Mouse (Mus musculus) cerebellum, adult 18-20 months (tissue): ENCODE results near the gene Pgls.

Source experiments
- DNase-seq, 2 experiments: peaks; one replicate each; pipeline ENCODE4 v3.0.0; 2021

The Pgls gene

DNA sequence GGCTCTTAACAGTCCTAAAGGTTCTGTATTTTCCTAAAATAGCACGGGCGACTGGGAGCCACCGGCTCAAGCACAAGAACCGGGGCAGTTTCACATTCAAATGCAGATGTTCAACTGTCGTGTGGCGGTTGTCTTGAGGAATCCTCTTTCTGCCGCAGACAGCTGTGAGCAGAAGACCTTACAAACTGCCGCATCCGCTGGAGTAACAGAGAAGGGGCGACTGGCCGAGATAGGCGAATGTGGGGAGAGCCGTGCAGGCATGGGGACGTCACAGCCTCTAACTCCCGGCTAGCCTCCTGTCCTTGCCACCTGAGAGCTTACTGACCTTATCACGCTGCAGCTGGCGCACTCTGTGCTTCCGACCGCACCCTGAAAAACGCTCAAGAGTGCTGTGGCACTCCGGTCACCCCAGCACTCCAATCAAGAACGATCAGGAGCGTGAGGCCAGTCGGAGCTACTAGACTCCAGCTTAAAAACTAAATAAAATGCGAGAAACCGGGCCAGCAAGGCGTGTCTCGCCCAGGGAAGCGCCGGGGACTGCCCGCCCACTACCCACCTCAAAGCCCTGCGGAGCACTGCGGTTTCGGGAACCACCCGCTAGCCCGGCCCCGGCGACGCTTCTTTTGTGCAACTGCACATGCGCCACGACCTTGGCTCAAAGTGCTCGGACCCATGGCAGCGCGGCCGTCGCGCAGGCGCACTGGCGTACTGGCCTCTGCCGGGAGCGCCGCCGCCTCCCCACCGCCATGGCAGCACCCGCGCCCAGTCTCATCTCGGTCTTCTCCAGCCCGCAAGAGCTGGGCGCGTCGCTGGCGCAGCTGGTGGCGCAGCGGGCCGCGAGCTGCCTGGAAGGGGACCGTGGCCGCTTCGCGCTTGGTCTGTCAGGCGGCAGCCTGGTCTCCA is at the start of gene Pgls:
Gene Pgls, plus strand, starts transcription at position 706 of the 903 bp plus-strand sequence.
- peak; percentile 96 to 99 for DNase-seq

DNA sequence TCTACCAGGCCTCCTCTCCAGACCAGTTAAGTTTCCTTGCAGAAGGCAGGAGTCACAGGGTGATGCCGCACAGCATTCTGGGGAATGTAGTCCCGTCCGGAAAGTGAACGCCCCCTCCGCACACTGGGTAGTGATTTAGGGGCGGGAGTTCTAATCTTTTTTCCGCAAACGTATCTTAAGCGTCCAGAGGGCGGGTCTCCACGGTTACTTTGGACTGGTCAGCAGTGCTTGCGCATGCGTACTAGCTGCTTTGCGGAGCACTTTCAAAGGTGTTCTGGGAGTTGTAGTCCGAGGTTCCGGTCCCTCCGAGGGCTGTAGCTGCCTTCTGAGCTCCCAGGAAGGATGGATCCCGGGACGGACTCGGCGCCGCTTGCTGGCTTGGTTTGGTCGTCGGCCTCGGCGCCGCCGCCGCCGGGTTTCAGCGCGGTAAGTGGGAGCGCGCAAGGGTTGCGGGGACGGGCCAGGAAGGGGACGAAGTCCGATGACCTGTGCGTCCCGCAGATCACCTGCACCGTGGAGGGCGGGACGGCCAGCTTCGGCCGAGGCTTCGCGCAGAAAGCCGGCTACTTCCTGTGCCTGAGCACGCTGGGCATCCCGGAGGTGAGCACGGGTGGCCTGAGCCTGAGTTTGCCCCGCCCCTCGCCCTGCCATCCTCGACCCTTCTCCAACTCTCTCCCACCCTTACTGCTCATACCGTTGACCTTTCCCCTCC is 49.2 kb upstream of the Pgls start, which contains the start of gene Mvb12a:
Gene Mvb12a, plus strand, starts transcription at position 291 of the 712 bp plus-strand sequence.
- peak; percentile 94 to 99 for DNase-seq

DNA sequence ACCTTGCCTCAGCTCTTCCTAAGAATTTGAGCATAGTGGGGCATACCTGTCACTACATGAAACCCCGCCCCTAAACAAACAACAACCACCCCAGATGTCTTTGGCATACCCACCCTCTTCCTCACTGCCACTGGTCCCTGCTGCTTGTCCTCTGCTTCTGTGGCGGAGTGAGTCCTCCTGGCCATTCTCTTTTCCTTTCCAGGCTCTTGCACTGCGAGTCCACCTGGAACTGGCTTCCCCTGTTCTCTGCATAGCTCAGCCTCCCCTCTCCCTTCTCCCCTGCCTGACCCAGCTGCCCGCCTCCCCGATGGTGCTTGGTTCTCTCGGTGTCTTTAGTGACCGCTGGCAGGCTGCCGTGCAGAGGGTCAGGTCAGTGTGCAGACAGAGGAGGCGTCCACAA is 48.2 kb upstream of the Pgls start:
- DNase-seq: no peak

DNA sequence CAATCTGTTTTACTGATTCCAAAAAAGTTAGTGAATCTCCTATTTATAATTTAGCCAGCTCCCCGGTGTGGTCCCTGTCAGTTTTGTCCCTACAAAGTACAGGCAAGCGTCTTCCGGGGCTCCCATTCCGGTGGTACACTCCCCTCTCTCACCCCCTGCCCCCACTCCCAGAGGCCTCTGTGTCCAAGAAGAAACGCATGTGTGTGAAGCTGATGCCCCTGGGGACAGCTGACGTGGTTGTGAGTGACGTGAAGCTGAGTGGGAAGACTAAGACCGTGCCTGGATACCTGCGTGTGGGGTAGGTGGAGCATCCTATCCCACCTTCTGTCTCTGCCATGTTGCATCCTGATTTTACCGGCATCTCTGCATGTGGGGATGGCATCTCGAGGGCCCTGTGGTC is 46.9 kb upstream of the Pgls start:
- no peak for DNase-seq

DNA sequence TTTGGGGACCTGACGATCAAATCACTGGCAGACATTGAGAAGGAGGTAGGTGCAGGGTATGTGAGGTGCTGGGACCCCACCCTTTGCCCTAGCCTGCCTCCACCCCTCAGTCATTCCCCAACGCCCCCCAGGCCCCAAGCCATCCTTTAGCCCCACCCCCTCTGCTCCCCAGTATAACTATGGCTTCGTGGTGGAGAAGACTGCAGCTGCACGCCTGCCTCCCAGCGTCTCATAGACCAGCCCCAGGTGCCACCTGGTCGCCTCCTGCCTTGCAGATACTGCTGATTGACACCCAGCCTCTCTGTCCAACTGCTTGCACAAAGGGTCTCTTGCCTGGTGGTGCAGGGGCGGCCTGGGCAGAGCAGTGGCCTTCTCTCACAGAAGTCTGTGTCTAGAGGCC is 44.4 kb upstream of the Pgls start:
- DNase-seq: no peak

DNA sequence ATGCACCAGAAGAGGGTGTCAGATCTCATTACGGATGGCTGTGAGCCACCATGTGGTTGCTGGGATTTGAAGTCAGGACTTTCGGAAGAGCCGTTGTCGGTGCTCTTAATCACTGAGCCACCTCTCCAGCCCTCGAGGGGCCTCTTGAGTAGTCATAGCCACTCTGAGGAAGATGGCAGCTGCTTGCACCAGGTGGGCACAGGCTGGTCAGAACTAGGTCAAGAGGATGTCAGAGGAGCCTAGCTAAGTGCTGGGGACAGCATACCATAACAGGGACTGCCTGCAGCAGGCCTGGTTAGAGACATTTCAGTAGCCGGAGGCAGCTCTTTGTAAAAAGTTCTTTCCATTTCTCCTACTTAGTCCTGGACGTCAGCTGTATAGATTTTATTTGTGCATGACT is 41.2 kb upstream of the Pgls start:
- DNase-seq: no peak

DNA sequence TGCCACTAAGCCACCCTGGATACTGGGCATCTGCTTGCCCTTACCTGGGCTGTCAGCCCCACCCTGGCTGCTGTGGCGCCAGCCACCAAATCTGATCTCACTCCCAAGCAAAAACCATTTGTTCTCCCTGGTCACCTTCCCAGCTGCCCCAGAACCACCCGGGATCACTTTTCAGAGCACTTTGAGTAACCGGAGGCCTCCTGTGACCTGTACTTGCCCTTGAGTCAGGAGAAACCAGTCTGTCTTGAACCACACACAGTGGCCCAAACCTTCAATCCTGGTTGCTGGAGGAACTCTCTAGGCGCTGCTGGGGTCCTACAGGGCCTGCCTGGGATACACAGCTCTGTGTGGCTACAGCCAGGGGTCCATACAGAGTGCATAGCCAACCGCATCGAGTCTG is 39.2 kb upstream of the Pgls start:
- no peak for DNase-seq

DNA sequence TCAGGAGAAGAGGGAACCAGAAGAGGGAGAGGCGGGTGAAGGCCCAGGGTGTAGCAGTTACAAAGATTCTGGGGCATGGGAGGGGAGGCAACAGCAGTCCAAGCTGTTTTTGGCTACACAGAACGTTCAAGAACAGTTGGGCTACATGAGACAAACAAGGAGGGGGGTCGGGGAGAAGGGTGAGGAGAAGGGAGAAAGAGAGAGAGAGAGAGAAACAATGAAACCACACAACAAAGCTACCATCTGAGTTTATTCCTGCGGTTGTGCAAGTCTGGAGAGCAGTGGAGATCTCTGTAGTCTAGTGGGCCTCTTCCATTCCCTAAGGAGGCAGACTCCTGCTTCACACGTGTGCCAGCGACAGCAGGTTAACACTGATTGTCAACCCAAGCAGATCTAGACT is 38.0 kb upstream of the Pgls start:
- no peak for DNase-seq

DNA sequence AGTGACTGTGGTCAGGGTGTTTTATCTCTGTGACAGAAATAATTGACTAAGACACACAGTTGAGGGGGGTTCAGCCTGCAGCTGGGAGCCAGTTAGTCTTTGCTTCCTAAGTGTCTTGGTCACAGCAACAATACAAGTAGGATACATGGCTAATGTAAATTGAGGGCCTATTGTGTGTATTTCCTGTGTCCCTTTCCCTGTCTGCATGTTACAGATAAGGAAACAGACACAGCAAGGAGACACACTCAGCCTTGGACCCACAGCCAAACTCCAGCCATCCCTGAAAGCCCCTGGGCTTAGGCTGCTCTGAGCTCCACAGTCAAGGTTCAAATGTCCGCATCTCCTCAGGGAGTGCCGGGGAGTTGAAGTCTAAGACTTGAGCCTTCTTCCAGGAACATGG is 37.3 kb upstream of the Pgls start:
- DNase-seq: no peak

DNA sequence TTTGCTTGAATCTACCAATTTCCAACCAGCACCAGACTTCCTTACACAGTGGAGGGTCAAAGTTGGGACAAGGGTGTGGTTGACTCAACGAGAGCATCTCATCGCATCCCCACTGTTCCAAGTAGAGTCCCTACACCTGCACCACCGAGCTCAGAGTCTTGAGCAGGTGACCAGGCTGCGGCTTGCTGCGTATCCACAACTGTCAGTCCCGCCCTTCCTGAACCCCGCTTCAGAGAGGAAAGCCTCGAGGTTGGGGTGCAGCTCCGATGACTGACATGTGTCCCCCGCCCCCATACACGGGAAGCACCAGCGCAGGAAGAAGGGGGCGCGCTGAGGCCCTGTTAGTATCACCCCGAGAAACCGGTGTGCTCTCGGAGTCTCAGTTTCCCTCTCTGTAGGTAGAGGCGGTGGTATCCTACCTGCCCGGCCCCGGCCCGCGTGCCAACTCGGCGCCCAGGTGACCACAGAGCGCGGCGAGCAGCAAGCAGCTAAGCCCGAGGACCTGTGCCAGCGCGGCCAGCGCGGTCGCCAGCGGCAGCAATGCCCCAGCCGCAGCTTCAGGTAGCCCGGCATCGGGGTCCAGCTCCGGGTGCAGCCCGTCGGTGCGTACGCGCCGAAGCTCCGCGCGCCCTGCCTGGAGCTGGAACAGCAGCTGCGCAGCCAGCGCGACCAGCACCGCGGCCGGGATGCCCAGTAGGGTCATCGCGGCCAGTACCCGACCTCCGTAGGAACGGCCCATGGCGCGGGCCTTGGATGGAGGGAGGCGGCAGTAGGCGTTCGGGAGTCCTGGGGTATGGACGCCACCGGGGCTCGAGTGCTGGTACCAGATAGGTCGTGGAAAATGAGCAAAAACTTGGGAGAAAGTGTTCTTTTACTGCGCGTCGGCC is 33.7 kb upstream of the Pgls start, which contains the start of gene Tmem221:
Gene Tmem221, minus strand, starts transcription at position 801 of the 887 bp plus-strand sequence.
- no peak for DNase-seq

DNA sequence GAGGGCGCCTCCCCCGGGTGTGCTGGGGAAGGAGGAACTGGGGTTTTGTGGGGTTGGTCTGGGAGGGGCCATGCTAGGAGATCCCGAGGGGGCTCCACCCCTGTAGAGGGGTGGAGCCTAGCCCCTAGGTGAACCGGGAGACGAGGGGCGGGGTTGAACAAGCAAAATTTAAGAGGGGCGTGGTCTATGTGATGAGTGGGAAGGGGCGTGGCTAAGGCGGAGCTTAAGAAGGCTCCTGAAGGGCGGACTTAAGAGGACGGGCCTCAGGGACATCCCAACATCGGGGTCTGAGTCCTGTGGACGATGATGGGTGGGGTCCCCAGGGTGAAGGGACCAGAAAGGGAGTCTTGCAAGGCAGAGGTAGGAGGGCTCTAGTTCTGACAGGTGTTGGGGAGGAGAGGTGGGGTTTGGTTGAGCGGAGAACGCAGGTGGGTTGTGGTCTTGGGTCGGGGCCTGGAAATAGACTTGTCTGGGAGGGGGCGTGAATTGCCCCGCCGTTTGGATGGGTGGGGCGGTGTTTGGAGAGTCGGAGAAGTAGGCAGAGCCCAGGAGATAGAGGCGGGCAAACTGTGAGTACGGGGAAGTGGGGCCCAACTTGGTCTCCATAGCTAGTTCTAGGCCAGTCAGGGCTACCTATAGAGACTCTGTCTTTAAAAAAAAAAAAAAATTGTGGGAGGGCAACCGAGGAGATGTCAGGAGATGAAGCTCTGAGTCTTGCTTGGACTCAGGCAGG is 32.9 kb upstream of the Pgls start:
- peak in 1 of 2 experiments; percentile 26 for DNase-seq

DNA sequence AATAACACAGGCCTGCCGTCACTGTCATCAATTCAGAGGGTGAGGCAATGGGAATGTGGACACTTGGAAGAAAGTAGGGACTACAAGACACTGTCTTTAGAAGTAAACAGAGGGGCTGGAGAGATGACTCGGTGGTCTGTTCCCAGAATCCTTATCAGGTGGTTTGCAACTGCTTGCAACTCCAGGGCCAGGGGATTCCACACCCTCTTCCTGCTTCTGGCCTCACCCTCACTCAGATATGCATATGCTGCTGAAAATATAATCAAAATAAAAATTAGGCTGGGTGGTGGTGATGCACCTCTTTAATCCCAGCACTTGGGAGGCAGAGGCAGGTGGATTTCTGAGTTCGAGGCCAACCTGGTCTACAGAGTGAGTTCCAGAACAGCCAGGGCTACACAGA is 31.9 kb upstream of the Pgls start:
- DNase-seq: no peak

DNA sequence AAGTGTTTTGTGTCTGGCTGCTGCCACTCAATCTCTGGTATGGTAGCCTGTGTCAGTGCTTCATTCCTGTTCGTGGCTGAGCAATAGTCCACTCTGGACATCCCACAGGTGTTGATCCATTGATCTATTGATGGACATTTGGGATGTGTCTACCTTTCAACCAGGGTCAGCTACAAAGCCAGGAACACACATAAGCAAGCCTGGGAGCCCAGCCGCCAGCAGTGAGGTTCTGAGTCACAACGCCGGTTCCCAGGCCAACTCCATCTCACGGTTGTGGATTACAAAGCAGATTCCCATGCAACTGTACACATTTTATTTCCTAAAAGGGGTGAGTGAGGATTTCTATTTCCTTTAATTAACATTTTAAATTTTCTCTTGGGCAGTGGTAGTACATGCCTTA is 31.2 kb upstream of the Pgls start:
- DNase-seq: no peak

DNA sequence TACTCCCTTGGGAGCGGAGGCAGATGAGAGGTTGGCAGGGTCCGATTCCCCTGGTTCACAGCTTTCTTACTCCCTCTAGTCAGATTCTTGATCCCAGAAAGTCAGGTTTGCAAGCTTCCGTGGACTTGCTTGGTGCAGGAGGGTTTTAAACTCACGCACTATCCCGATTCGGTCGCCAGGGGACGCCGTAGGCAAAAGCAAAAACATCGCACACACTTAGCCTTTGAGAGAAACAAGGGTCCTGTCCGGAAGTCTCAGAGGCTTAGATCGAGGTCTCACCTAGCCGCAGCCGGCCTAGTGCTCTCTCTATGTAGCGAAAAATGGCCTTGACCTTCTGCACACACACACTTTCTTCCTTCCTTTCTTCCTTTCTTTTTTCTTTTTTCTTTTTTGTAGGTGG is 30.6 kb upstream of the Pgls start:
- peak; percentile 49 to 73 for DNase-seq

DNA sequence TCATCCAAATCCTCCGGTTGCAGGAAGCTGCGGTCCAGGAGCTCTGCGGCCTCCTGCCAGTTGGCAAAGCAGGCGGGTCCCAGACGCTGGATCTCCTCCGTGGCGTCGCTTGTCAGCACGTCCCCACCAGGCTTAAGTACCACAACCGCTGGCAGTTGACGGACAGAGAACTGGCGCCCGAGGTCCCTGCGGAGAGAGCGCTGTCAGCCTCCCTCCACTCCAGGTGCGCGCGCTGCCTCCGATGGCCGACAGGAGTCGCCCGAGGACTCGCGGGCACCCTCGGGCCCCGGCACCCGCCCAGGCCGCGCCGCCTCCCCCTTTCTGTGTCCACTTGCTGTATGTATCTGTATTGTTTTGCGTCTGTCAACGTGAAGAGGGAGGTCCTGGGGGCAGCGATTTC is 29.2 kb upstream of the Pgls start:
- DNase-seq: peak; percentile 83 to 90

DNA sequence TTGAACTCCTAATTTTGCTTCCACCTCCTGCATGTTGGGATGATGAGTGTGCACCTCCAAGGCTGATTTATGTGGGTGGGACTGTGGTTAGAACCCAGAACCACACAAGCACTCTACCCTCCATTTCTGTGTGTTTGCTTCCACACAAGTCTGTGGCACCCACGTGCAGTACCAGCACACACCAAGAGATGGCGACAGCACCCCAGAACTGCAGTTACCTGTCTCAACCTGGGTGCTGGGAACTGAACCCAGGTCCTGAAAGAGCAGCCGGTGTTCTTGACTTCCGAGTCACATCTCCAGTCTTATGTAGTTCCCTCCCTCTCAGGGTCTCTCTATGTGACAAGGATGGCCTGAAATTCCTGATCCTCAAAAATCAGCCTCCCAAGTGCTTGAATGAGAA is 28.0 kb upstream of the Pgls start:
- DNase-seq: no peak

DNA sequence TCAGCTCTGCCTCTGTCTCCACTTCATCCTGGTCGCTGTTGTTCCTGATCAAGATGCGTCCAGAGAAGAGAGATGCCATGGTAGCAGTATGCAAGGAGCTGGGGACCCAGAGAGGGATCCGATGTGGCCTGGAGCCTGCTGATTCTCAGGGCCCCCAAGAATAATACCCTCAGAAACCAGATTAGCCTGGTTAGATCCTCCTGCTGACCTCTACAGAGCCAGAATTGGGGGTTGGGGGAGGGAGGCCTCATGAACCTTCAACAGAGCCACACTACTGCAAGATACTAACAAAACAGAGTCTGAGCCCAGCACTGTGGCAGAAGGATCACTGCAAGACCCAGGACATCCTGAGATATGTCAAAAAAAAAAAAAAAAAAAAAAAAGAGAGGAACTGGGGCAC is 25.5 kb upstream of the Pgls start, which contains the start of gene Nxnl1:
Gene Nxnl1, minus strand, starts transcription at position 101 of the 400 bp plus-strand sequence.
- DNase-seq: no peak

DNA sequence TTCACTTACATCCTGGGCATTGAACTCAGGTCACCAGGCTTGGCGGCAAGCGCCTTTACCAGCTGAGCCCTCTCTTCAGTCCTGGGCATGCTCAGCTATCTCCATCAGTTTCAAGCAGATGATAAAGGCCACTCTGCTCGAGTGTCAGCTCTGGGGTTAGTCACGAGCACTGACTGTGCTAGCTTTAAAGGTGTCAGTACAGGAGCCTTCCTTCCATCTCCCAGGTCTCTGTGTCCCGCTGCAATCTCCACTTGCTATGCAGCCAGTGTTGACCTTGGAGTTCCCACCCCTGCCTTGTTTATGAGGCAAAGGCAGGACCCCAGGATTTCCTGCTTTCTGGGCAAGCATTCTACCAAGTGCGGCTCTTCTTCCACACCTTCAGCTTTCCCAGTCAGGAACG is 24.4 kb upstream of the Pgls start:
- DNase-seq: no peak

DNA sequence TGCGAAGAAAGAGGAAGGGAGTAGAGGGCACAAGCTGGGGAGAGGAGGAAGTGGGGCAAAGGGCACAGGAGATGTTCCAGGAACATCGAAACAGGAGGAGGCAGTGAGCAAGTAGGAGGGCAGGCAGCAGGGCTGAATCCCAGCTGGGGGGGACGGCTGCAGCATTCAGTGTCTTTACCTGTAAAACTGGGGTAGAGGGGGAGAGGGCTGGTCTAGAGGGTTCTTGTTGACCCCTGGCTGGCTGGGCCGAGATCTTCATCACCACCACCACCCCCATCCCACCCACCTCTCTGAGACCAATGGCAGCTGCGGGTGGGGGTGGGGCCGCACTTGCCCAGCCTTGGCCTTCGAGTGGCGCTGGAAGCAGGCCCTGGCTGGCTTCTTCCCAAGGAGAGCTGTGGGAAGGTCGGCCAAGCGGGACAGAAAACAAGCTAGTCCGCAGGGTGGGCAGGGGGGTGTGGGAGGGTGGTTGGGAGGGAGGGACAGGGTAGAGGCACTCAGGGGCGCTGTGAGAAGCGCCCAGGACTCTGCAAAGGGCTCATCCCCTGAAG is 23.5 kb upstream of the Pgls start, which contains the start of gene Slc27a1:
Gene Slc27a1, plus strand, starts transcription at position 496 of the 551 bp plus-strand sequence.
- peak; percentile 61 to 64 for DNase-seq

DNA sequence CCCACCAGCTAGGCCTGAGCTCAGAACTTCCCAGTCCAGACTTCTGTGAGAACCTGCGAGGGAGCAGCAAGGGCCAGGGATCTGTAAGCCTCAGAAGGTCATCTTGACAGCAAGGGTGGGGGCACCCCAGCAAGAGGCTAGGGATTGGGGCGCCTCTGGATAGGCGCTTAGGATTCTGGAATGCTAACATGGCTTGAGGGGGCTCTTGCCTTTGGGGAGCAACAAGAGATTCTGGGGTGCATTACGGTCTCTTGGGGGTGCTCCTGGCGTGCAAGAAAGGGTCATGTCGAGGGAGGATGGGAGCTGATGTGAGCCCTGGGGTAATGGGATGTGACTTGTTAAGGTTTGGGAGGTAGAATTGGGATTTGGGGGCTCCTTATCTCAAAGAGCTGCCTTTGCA is 23.0 kb upstream of the Pgls start:
- DNase-seq: peak in 1 of 2 experiments; percentile 29
